Comparison of ENCODE assay signal across 27 mouse cellular contexts in genomic region chr11:18031049-18031448, GRCm38 (mm10).
"Had no signal": no experiment of that assay in that cellular context is flagged by ENCODE, and none has a peak within 500 bp of the region (broad histone marks: within the 10 kb centered on the region; RNA-seq: fewer than 3 reads in every experiment).

No protein-coding gene starts in this region.

- H3K36me3 ChIP-seq: heart, embryonic 13.5 days; heart, embryonic 15.5 days; hindbrain, embryonic 10.5 days; hindbrain, embryonic 12.5 days; intestine, embryonic 15.5 days; limb, embryonic 10.5 days; limb, embryonic 12.5 days had no signal

- ATAC-seq: hindbrain, embryonic 16.5 days; inflammation-experienced regulatory T-cells, adult 6 months; intestine, embryonic 15.5 days; intestine, postnatal 0 days had no signal

- DNase-seq: gastrocnemius, adult 2 months; gastrocnemius, postnatal 10 days; gastrocnemius, postnatal 25 days; heart, adult 2 months; heart, postnatal 14 days; heart, postnatal 4 days; kidney, adult 18-20 months; kidney, adult 8-10 months; kidney, postnatal 10 days; kidney, postnatal 25 days; kidney, postnatal 4 days; liver had no signal

- H3K9ac ChIP-seq: heart, embryonic 13.5 days; heart, embryonic 15.5 days; hindbrain, embryonic 12.5 days; hindbrain, embryonic 14.5 days; intestine, embryonic 15.5 days; limb, embryonic 12.5 days had no signal

- H3K27ac ChIP-seq: gastrocnemius, adult 2 months; heart, adult 2 months; heart, embryonic 13.5 days; heart, embryonic 15.5 days; hindbrain, embryonic 10.5 days; hindbrain, embryonic 12.5 days; hindbrain, embryonic 14.5 days; intestine, embryonic 15.5 days; layer of hippocampus, adult 2 months; left cerebral cortex, adult 2 months; limb, embryonic 10.5 days; limb, embryonic 12.5 days had no signal

- H3K27me3 ChIP-seq: heart, embryonic 13.5 days; heart, embryonic 15.5 days; hindbrain, embryonic 12.5 days; intestine, embryonic 15.5 days; limb, embryonic 12.5 days had no signal

- H3K4me1 ChIP-seq: heart, embryonic 13.5 days; heart, embryonic 15.5 days; hindbrain, embryonic 10.5 days; hindbrain, embryonic 12.5 days; intestine, embryonic 15.5 days; limb, embryonic 10.5 days; limb, embryonic 12.5 days had no signal

- H3K4me3 ChIP-seq: gastrocnemius, adult 2 months; heart, adult 2 months; heart, embryonic 13.5 days; heart, embryonic 15.5 days; hindbrain, embryonic 10.5 days; hindbrain, embryonic 12.5 days; intestine, embryonic 15.5 days; layer of hippocampus, adult 2 months; left cerebral cortex, adult 2 months; limb, embryonic 10.5 days; limb, embryonic 12.5 days had no signal

- H3K9me3 ChIP-seq: heart, embryonic 13.5 days; heart, embryonic 15.5 days; hindbrain, embryonic 10.5 days; hindbrain, embryonic 12.5 days; intestine, embryonic 15.5 days; limb, embryonic 10.5 days; limb, embryonic 12.5 days had no signal

- H3K4me2 ChIP-seq: heart, embryonic 11.5 days; heart, embryonic 13.5 days; heart, embryonic 15.5 days; hindbrain, embryonic 12.5 days; hindbrain, embryonic 14.5 days; intestine, embryonic 15.5 days; limb, embryonic 12.5 days; liver, embryonic 11.5 days had no signal
